Mouse (Mus musculus): ENCODE measurements at regions not wholly inside any gene's neighbourhood (a gene's known extent, or its start where the extent isn't known, plus 50 kb on each side); places are given as distances from the start of the nearest gene placed in this dataset.

DNA sequence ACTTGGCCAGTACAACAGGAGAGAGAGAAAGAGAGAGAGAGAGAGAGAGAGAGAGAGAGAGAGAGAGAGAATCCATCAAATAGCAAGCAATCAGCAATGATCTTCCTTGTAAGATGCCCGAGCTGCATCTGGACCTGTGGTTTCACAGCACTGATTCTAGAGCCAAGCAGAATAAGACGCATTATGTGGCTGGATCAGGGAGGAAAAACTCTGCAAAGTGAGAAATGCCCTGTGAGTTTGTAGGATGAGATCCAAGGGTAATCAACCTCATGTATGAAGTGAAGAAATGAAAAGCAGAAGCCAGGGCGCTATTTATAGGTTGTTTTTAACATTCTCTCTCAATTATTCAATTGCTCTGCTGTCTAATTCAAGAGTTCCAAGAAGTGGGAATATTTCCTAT, 339.3 kb upstream of the Maf start:
- Histone ChIP-seq H3K4me3 (no peak overlapping the region), H3K27ac (no peak overlapping the region)
- intact Hi-C loops (cut with DNase I): no loop called here
- no peak for TF ChIP-seq CTCF (IDR thresholded peaks at IDR 0.05)
- DNase-seq (ENCODE audit: extremely low spot score in 1 of 2, low spot score in 2 of 2): no peak

DNA sequence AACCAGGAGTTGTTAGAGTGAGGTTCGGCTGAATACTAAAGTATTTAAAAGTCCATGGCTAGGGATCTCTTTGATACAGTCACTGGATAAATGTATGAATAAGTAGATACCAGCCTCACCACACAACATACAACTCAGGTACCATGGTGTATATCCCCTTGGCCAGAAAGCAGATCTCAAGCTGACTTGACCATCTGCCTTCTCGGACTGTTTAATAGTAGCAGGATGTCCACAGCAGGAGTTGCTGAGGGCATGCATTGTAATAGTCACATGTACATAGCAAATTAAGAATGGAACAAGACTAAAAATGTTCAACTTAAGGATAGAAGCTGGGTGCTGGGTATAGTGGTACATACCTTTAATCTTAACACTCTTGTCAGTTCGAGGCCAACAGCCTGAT, 337.9 kb upstream of the Maf start:
- Histone ChIP-seq H3K4me3 (no peak overlapping the region), H3K27ac (no peak overlapping the region)
- TF ChIP-seq CTCF (IDR thresholded peaks at IDR 0.05): no peak
- DNase-seq (ENCODE audit: extremely low spot score in 1 of 2, low spot score in 2 of 2): no peak
- intact Hi-C loops (cut with DNase I): no loop called here

DNA sequence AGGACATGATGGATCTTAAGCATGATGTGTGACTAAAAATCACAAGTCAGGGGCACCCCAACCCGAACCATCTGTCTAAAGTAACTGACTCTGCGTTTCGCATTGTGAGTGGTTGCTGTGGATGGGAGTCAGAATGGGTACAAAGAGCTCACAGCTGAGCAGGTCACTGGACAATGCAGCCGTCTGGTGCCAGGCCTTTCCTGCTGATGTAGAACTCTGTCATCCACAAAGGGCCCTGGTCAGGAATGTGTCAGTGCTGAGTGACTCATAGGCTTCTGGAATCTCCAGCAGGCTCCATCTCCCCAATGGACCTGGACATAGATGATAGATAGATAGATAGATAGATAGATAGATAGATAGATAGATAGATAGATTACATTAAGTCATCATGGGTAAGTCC, 335.8 kb upstream of the Maf start:
- intact Hi-C loops (cut with DNase I): no loop called here

DNA sequence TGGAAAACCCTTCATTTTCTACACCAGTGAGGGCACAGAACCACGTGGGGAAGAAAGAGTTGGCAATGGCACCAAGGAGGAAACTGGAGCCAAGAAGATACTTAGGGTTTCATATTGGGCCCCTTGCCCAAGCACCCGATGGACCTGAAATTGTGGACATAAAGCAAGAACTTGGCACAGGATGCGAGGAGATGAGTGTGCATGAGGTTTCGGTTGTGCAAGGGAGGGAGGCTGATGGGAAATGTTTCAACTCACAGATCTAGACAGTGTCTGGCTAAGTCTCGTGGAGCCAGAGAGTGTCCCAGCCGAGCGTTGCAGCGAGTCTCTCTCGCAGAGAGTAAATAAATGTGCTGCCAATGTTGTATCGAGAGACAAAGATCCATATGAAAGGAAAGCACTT, 323.4 kb upstream of the Maf start:
- no peak overlapping the region for H3K27ac ChIP-seq
- no peak overlapping the region for H3K4me3 ChIP-seq
- no peak for DNase-seq (ENCODE audit: extremely low spot score in 1 of 2, low spot score in 2 of 2)
- intact Hi-C loops (cut with DNase I): no loop called here
- TF ChIP-seq CTCF (IDR thresholded peaks at IDR 0.05): no peak

More for the DNA sequence above, 335.8 kb upstream of the Maf start:
- no peak for TF ChIP-seq CTCF (IDR thresholded peaks at IDR 0.05)
- no peak for DNase-seq (ENCODE audit: extremely low spot score in 1 of 2, low spot score in 2 of 2)
- Histone ChIP-seq H3K4me3 (no peak overlapping the region), H3K27ac (no peak overlapping the region)

DNA sequence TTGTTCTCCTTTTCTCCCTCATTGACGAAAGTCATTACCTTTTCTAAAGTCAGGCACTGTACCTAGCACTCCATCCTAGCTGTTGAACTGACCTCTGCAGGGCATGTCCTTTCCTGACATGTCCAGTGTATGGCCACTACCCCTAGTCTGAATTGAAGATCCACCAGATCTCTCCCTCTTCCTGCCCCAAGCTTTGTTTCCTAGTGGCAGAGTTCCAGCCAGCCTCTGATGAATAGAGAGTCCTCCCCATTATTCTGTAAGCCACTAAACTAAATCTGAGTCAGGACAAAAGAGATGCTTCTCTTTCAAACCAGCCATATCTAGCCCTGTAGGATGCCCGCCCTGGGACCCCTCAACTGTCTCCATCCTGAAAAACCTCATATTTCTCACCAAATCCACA, 317.7 kb upstream of the Maf start:
- no peak for DNase-seq (ENCODE audit: extremely low spot score in 1 of 2, low spot score in 2 of 2)
- Histone ChIP-seq H3K4me3 (no peak overlapping the region), H3K27ac (no peak overlapping the region)
- intact Hi-C loops (cut with DNase I): no loop called here
- no peak for TF ChIP-seq CTCF (IDR thresholded peaks at IDR 0.05)

DNA sequence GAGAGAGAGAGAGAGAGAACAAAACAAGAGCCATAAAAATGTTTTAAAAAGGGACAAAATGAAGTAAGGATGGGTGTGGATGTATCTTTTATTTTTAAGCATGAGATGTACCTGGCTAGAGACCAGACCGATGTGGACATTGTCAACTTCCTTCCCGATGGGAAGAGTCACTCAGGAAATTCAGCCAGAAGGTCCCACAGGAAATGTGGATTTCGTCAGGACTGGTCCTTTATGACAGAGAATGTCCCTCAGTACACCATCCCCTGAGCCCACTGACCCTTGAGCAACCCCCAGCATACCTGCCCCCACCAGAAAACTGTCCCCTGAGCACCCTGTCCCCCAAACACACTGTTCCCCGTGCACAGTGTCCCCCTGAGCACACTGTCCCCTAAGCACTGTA, 317.2 kb upstream of the Maf start:
- intact Hi-C loops (cut with DNase I): no loop called here
- no peak overlapping the region for H3K27ac ChIP-seq
- no peak overlapping the region for H3K4me3 ChIP-seq
- TF ChIP-seq CTCF (IDR thresholded peaks at IDR 0.05): no peak
- DNase-seq (ENCODE audit: extremely low spot score in 1 of 2, low spot score in 2 of 2): no peak

DNA sequence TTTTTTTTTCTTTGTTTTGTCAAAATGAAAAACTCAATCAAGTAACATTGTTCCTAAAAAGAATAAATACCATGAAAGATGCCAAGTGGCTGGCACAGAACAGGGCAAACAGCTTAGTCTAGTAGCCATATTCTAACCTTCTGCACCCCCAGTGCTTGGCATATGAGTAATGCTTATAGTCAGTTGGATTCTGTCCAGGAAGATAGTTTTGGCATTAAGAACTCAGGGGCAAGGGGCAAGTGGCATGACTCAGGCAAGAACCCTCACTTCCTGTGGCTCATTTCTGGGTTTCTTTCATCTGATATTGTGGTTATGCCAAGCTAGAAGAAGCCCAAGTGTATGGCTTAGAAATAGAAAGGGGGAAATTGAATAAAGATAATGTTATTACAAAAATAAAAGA, 314.1 kb upstream of the Maf start:
- no peak overlapping the region for H3K27ac ChIP-seq
- H3K4me3 ChIP-seq: no peak overlapping the region
- no peak for DNase-seq (ENCODE audit: extremely low spot score in 1 of 2, low spot score in 2 of 2)
- no peak for TF ChIP-seq CTCF (IDR thresholded peaks at IDR 0.05)
- intact Hi-C loops (cut with DNase I): no loop called here

DNA sequence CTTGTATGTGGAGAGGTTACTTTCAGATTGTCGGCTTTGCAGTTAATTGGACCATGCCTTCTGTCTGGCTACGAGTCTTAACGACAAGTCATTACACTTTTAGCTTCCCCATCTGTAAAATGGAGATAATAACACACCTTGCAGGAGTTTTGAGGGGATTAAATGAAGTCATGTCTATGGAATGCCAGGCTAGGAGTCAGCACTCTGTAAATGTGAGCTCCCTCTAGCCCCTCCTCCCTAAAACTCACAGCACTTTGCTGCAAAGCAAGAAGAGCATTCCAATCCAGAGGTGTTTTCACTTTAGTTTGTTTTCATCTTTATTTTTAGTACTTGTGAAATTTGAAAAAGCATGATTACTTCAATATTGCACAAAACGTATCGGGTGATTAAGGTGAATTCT, 287.7 kb upstream of the Maf start:
- Histone ChIP-seq H3K27ac (no peak overlapping the region), H3K4me3 (no peak overlapping the region)
- no peak for DNase-seq (ENCODE audit: extremely low spot score in 1 of 2, low spot score in 2 of 2)
- TF ChIP-seq CTCF (IDR thresholded peaks at IDR 0.05): no peak
- intact Hi-C loops (cut with DNase I): no loop called here

DNA sequence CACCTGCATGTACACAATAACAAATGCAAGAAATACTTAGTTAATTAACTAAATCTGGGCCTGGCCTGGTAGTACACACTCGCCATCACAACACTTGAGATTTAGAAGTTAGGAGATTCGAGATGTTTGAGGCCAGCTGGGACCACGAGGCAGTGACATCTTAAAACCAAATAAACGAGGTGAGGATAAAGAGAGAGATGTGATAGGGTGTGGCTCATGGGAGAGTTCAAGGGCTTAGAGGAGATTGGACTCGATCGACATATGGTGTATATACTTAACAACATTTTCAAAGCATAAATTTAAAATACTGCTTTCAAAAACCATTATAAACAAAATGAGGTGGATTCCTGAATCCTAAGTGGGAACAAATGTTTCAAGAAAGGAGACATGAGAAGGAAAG, 284.4 kb upstream of the Maf start:
- no peak for DNase-seq (ENCODE audit: extremely low spot score in 1 of 2, low spot score in 2 of 2)
- Histone ChIP-seq H3K27ac (no peak overlapping the region), H3K4me3 (no peak overlapping the region)
- intact Hi-C loops (cut with DNase I): no loop called here
- TF ChIP-seq CTCF (IDR thresholded peaks at IDR 0.05): no peak

DNA sequence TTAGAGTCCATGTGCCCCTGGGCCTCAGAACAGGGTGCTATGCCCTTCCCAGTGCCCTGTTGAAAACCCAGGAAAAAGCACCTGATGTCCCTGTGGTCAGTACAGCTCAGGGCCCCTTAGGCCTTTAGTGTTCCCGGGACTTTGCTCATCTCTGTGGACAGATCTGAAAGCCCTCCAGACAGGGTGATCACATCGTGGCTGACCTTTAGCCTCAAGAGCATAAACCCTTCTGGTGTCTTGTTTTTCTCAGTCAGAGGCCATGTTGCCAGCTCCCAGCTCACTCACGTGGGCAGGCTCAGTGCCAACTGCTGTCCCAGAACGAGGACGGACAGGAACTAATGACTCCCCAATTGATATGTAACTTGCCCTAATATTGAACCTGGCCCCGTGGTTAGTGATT, 275.8 kb upstream of the Maf start:
- Histone ChIP-seq H3K4me3 (no peak overlapping the region), H3K27ac (no peak overlapping the region)
- intact Hi-C loops (cut with DNase I): no loop called here
- TF ChIP-seq CTCF (IDR thresholded peaks at IDR 0.05): no peak
- no peak for DNase-seq (ENCODE audit: extremely low spot score in 1 of 2, low spot score in 2 of 2)

DNA sequence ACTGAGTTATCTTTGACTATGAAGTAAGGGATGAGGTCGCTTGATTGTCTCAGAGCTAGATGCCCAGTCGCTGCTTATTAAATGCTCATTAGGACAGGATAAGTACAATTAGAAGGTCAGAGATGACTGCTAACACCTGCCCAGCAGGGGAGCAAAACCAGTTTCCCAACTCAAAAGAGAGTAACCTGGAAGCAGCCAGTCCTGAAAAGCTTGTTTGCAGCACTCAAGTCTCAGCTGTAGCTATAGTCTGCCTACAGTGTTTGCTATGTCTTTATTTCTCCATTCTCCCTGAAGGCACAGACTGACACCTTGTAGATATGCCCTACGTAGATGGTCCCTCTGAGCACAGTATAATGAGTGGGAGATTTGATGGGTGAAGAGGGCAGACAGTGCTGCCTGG, 274.7 kb upstream of the Maf start:
- TF ChIP-seq CTCF (IDR thresholded peaks at IDR 0.05): no peak
- Histone ChIP-seq H3K4me3 (no peak overlapping the region), H3K27ac (no peak overlapping the region)
- intact Hi-C loops (cut with DNase I): no loop called here
- no peak for DNase-seq (ENCODE audit: extremely low spot score in 1 of 2, low spot score in 2 of 2)

DNA sequence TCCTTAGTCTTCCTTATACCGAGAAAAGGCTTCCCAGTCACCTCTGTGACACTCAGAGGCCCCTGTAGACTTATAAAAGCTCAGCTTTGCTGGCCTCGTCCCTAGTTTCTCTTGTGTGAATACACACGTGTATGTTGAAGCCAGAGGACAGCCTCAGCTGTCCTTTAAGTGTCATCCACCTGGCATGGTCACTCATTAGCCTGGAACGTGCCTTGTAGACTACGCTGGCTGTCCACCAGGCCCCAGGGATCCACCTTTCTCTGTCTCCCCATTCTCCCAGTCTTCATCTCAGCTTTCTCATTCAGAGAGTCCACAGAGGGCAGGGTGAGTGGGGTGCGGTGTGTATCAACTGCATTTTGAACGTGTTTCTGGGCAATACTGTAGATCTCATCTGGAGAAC, 273.8 kb upstream of the Maf start:
- H3K4me3 ChIP-seq: no peak overlapping the region
- H3K27ac ChIP-seq: no peak overlapping the region
- intact Hi-C loops (cut with DNase I): no loop called here
- DNase-seq (ENCODE audit: extremely low spot score in 1 of 2, low spot score in 2 of 2): no peak
- TF ChIP-seq CTCF (IDR thresholded peaks at IDR 0.05): no peak

DNA sequence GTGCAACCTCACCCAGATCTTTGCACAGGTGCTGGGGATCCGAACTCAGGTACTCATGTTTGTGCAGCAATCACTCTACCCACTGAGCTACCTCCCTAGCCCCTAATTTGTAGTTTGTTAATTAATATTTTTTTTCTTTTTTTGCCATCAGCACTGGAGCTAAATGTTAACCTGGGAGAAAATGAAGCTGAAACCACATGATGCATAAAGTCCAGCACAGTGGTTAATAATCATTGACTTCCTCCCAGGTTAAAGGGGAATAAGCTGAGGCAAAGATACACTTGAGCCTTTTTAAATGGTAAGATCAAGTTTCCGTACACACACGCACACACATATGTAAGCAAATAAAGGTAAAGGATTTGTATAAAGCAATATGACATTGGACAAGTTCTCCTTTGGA, 273.0 kb upstream of the Maf start:
- H3K4me3 ChIP-seq: no peak overlapping the region
- TF ChIP-seq CTCF (IDR thresholded peaks at IDR 0.05): no peak
- DNase-seq (ENCODE audit: extremely low spot score in 1 of 2, low spot score in 2 of 2): no peak
- intact Hi-C loops (cut with DNase I): no loop called here
- no peak overlapping the region for H3K27ac ChIP-seq

DNA sequence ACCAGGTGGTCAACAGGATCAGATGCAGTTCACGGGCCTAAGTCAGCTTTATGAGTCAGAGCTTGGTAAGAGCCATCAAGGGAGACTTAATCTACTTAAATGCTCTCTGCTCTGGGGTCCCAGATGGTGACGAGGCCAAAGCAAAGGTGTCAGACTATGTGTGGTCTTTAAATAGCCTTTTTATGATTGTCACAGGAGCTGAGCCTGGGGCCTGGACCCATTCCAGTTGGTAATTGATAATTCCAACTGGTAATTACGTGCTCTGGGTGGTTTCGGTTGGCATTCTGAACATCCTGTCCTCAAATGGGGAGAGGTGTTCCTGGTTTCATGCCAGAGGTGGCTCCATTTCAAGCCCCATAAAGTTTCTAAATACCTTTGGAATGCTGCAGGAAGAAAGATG, 269.6 kb upstream of the Maf start:
- H3K27ac ChIP-seq: no peak overlapping the region
- intact Hi-C loops (cut with DNase I): no loop called here
- DNase-seq (ENCODE audit: extremely low spot score in 1 of 2, low spot score in 2 of 2): no peak
- TF ChIP-seq CTCF (IDR thresholded peaks at IDR 0.05): no peak
- H3K4me3 ChIP-seq: no peak overlapping the region

All from left cerebral cortex, adult 2 months (tissue).